Mouse (Mus musculus) bone marrow macrophage, adult 2 months (primary cell): ENCODE results near the gene Ggct.

Source experiments
- CTCF ChIP-seq: IDR thresholded peaks from 2 replicates; pipeline ENCODE4 v1.5.1; 2012; ENCODE audit warnings: low read depth, mild to moderate bottlenecking, low read length, moderate library complexity
- POLR2A ChIP-seq: IDR thresholded peaks from 2 replicates; pipeline ENCODE4 v1.6.1; 2012; ENCODE audit warnings: mild to moderate bottlenecking, low read depth, low read length, borderline replicate concordance

DNA sequence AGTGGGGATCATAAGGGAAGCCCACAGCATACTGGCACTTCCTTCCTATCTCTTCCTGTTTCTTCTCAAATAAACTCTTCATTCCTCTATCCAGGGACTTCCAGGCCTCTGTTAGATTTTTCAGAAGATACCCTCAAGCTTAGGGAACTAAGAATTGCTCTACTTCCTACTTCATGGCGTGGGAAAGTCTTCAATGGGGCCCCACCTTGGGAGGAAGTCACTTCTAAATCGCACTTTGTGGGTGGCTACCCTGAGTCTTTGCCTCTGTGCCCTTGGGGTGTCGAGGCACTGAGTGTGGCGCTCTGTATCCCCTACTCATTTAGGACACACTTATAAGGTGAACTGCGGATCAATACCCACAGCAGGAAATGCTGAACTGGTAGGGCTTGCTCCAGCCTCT is 44.1 kb downstream of the Ggct start:
- TF ChIP-seq POLR2A (no peak), CTCF (no peak)
